Mouse (Mus musculus) MEL (cell line): ENCODE data around the gene Olfr1453. TPM values are rescaled to one million over a fixed set of nuclear protein-coding genes. Genes with fewer than 3 reads are reported as not detected.

Experiments used
- DNase-seq: peaks from one replicate; pipeline ENCODE4 v3.0.0; 2011; ENCODE audit warnings: low read depth, low spot score
- H3K27ac ChIP-seq: 2 replicates; pipeline ENCODE4 v1.5.1; 2012; ENCODE audit warnings: low read depth, mild to moderate bottlenecking, control low read depth, low read length, moderate library complexity; ENCODE audit not compliant: control insufficient read depth
- H3K27me3 ChIP-seq, 2 experiments: fragments of 150-350 bp in 1 of 2; sonication (generic) in 1 of 2; 2 replicates each; pipeline ENCODE4 v1.6.1; 2012; ENCODE audit warnings: low read length in 2 of 2, mild to moderate bottlenecking in 2 of 2, improper control_type of control experiment in 1 of 2, moderate library complexity in 1 of 2; ENCODE audit not compliant: insufficient read depth in 2 of 2, control insufficient read depth in 1 of 2
- H3K36me3 ChIP-seq, 2 experiments: 2 replicates each; pipeline ENCODE4 v1.6.1; 2012 to 2014; ENCODE audit warnings: low read length in 2 of 2, improper control_type of control experiment in 1 of 2, inconsistent platforms in 1 of 2, mild to moderate bottlenecking in 1 of 2; ENCODE audit not compliant: insufficient read depth in 2 of 2, control insufficient read depth in 1 of 2
- H3K4me1 ChIP-seq, 2 experiments: fragments of 150-350 bp in 1 of 2; sonication (generic) in 1 of 2; 2 replicates each; pipeline ENCODE4 v1.6.1; 2012; ENCODE audit warnings: low read length in 2 of 2, improper control_type of control experiment in 1 of 2, mild to moderate bottlenecking in 1 of 2; ENCODE audit not compliant: insufficient read depth in 2 of 2, control insufficient read depth in 1 of 2
- H3K4me3 ChIP-seq, 2 experiments: fragments of 150-350 bp in 1 of 2; sonication (generic) in 1 of 2; 2 replicates each; pipeline ENCODE4 v1.5.1; 2012; ENCODE audit warnings: low read depth in 2 of 2, low read length in 2 of 2, mild to moderate bottlenecking in 2 of 2, moderate library complexity in 2 of 2, control low read depth in 1 of 2, improper control_type of control experiment in 1 of 2; ENCODE audit not compliant: control insufficient read depth in 1 of 2, insufficient read depth in 1 of 2
- H3K79me2 ChIP-seq: 2 replicates; pipeline ENCODE4 v1.6.1; 2012; ENCODE audit warnings: mild to moderate bottlenecking, low read length, moderate library complexity; ENCODE audit not compliant: control insufficient read depth, poor library complexity, insufficient read depth
- H3K9ac ChIP-seq: 2 replicates; pipeline ENCODE4 v1.6.1; 2012; ENCODE audit warnings: low read depth, mild to moderate bottlenecking, control low read depth, low read length, moderate library complexity; ENCODE audit not compliant: control insufficient read depth, poor library complexity, severe bottlenecking
- H3K9me3 ChIP-seq: fragments of 150-350 bp; sonication (generic); replicated peaks from 2 replicates; pipeline ENCODE4 v1.6.1; 2012; ENCODE audit warnings: mild to moderate bottlenecking, low read length, improper control_type of control experiment, moderate library complexity; ENCODE audit not compliant: insufficient read depth
- BHLHE40 ChIP-seq: IDR thresholded peaks from 2 replicates; pipeline ENCODE4 v1.6.1; 2012; ENCODE audit warnings: low read depth, mild to moderate bottlenecking, inconsistent platforms, low read length, improper control_type of control experiment, borderline replicate concordance
- CHD2 ChIP-seq: IDR thresholded peaks from 2 replicates; pipeline ENCODE4 v1.6.1; 2011; ENCODE audit warnings: low read length, improper control_type of control experiment
- CTCF ChIP-seq, 3 experiments: IDR thresholded peaks in 2 of 3; conservative IDR thresholded peaks in 1 of 3; 2 replicates each; pipeline ENCODE4 v1.5.1; 2011 to 2012; ENCODE audit warnings: low read length in 3 of 3, low read depth in 2 of 3, mild to moderate bottlenecking in 2 of 3, improper control_type of control experiment in 1 of 3, inconsistent platforms in 1 of 3, mixed read lengths in 1 of 3, moderate library complexity in 1 of 3; ENCODE audit not compliant: control insufficient read depth in 1 of 3, insufficient read depth in 1 of 3, poor library complexity in 1 of 3, severe bottlenecking in 1 of 3
- E2F4 ChIP-seq: IDR thresholded peaks from 2 replicates; pipeline ENCODE4 v1.6.1; 2011; ENCODE audit warnings: low read depth, low read length, improper control_type of control experiment, borderline replicate concordance
- ELF1 ChIP-seq: IDR thresholded peaks from 2 replicates; pipeline ENCODE4 v1.6.1; 2014; ENCODE audit warnings: low read depth, mild to moderate bottlenecking, inconsistent platforms, low read length, improper control_type of control experiment, moderate library complexity
- EP300 ChIP-seq, 2 experiments: IDR thresholded peaks; 2 replicates each; pipeline ENCODE4 v1.6.1; 2011; ENCODE audit warnings: improper control_type of control experiment in 2 of 2, low read length in 2 of 2, low read depth in 1 of 2, mild to moderate bottlenecking in 1 of 2
- GABPA ChIP-seq: IDR thresholded peaks from 2 replicates; pipeline ENCODE4 v1.6.1; 2012; ENCODE audit warnings: low read depth, mild to moderate bottlenecking, inconsistent platforms, low read length, improper control_type of control experiment, moderate library complexity
- HCFC1 ChIP-seq: IDR thresholded peaks from 2 replicates; pipeline ENCODE4 v1.6.1; 2012; ENCODE audit warnings: low read depth, mild to moderate bottlenecking, inconsistent platforms, low read length, improper control_type of control experiment, moderate library complexity
- KAT2A ChIP-seq: conservative IDR thresholded peaks from 2 replicates; pipeline ENCODE4 v1.6.1; 2012; ENCODE audit warnings: low read depth, low read length, improper control_type of control experiment, inconsistent platforms
- MAX ChIP-seq: IDR thresholded peaks from 2 replicates; pipeline ENCODE4 v1.6.1; 2011; ENCODE audit warnings: low read length, improper control_type of control experiment
- MXI1 ChIP-seq: IDR thresholded peaks from 2 replicates; pipeline ENCODE4 v1.6.1; 2011; ENCODE audit warnings: mild to moderate bottlenecking, low read depth, low read length, improper control_type of control experiment
- MYB ChIP-seq: IDR thresholded peaks from 2 replicates; pipeline ENCODE4 v1.6.1; 2011; ENCODE audit warnings: mild to moderate bottlenecking, low read depth, low read length, improper control_type of control experiment
- MYC ChIP-seq: IDR thresholded peaks from 2 replicates; pipeline ENCODE4 v1.6.1; 2011; ENCODE audit warnings: low read depth, mild to moderate bottlenecking, low read length, improper control_type of control experiment, moderate library complexity
- NELFE ChIP-seq: IDR thresholded peaks from 2 replicates; pipeline ENCODE4 v1.6.1; 2011; ENCODE audit warnings: low read depth, low read length, improper control_type of control experiment
- NRF1 ChIP-seq: IDR thresholded peaks from 2 replicates; pipeline ENCODE4 v1.6.1; 2014; ENCODE audit warnings: low read depth, mild to moderate bottlenecking, inconsistent platforms, low read length, improper control_type of control experiment, moderate library complexity; ENCODE audit not compliant: poor library complexity, insufficient read depth, severe bottlenecking
- POLR2A ChIP-seq, 2 experiments: IDR thresholded peaks; 2 replicates each; pipeline ENCODE4 v1.6.1; 2011 to 2012; ENCODE audit warnings: low read length in 2 of 2, mild to moderate bottlenecking in 2 of 2, control low read depth in 1 of 2, improper control_type of control experiment in 1 of 2, low read depth in 1 of 2, moderate library complexity in 1 of 2; ENCODE audit not compliant: control insufficient read depth in 1 of 2, insufficient read depth in 1 of 2, poor library complexity in 1 of 2
- POLR2AphosphoS5 ChIP-seq: IDR thresholded peaks from 2 replicates; pipeline ENCODE4 v1.6.1; 2012; ENCODE audit warnings: low read depth, borderline replicate concordance, mild to moderate bottlenecking, inconsistent platforms, low read length, moderate library complexity, mixed read lengths
- RAD21 ChIP-seq: IDR thresholded peaks from 2 replicates; pipeline ENCODE4 v1.6.1; 2011; ENCODE audit warnings: mild to moderate bottlenecking, low read depth, low read length, improper control_type of control experiment
- RCOR1 ChIP-seq: IDR thresholded peaks from 2 replicates; pipeline ENCODE4 v1.6.1; 2012; ENCODE audit warnings: low read depth, mild to moderate bottlenecking, inconsistent platforms, low read length, improper control_type of control experiment
- SIN3A ChIP-seq: IDR thresholded peaks from 2 replicates; pipeline ENCODE4 v1.6.1; 2012; ENCODE audit warnings: low read length, improper control_type of control experiment, inconsistent platforms
- SMC3 ChIP-seq: IDR thresholded peaks from 2 replicates; pipeline ENCODE4 v1.6.1; 2011; ENCODE audit warnings: low read depth, low read length, improper control_type of control experiment
- TAL1 ChIP-seq: IDR thresholded peaks from 2 replicates; pipeline ENCODE4 v1.6.1; 2012; ENCODE audit warnings: mild to moderate bottlenecking, inconsistent platforms, low read length, moderate library complexity, mixed read lengths
- TCF12 ChIP-seq: IDR thresholded peaks from 2 replicates; pipeline ENCODE4 v1.6.1; 2014; ENCODE audit warnings: low read depth, mild to moderate bottlenecking, inconsistent platforms, low read length, improper control_type of control experiment, moderate library complexity
- ZC3H11A ChIP-seq: IDR thresholded peaks from 2 replicates; pipeline ENCODE4 v1.6.1; 2012; ENCODE audit warnings: low read depth, mild to moderate bottlenecking, inconsistent platforms, low read length, improper control_type of control experiment
- ZKSCAN1 ChIP-seq: IDR thresholded peaks from 2 replicates; pipeline ENCODE4 v1.6.1; 2012; ENCODE audit warnings: low read depth, mild to moderate bottlenecking, inconsistent platforms, low read length, improper control_type of control experiment, moderate library complexity
- ZMIZ1 ChIP-seq: IDR thresholded peaks from 2 replicates; pipeline ENCODE4 v1.6.1; 2012; ENCODE audit warnings: low read depth, mild to moderate bottlenecking, inconsistent platforms, low read length, improper control_type of control experiment, moderate library complexity
- polyA plus RNA-seq, 2 experiments: library from polyadenylated mRNA; stranded (reverse) in 1 of 2; unstranded in 1 of 2; fragments of >175 nt in 1 of 2; fragments of >200 nt in 1 of 2; gene quantifications; 2 replicates each; pipeline versions ENCODE4 v1.2.1 to v1.2.4; 2012; ENCODE audit warnings: low replicate concordance in 2 of 2, low read depth in 1 of 2; ENCODE audit not compliant: insufficient read length in 2 of 2, insufficient read depth in 1 of 2, missing spikeins in 1 of 2
- total RNA-seq: library from RNA; depleted of rRNA; stranded (reverse); fragments of 300-350 nt; gene quantifications from 2 replicates; pipeline ENCODE4 v1.2.3, GENCODE M21; 2012; rRNA removed

Gene Olfr1453
- not detected in 2 replicates for total RNA-seq
- not detected for polyA plus RNA-seq

DNA sequence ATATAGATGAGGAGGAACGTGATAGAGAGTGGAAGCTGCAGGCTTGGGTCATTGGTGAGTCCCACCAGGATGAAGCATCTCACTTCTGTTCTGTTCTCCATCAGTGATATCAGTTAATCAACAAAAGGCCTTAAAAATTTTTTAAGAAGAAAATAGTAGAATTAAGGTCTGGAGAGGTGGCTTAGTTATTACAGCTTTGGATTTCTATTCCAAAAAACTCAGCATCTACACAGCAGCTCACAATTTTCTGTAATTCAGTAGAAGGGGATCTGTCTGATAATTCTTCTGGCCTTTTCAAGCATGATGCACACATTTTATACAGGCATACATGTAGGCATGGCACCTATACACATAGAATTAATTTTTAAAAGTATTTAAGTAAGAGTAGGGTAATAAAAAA, at the start of gene Olfr1453:
TSS of gene Olfr1453 (minus strand) at position 101 of the 400 bp plus-strand sequence.
- no peaks in the 10 kb centered on the region for H3K9me3 ChIP-seq
- no peaks in the 10 kb centered on the region for H3K36me3 ChIP-seq
- no peak for TF ChIP-seq TCF12
- no peak for TF ChIP-seq TAL1
- no peak for TF ChIP-seq SMC3
- no peak for TF ChIP-seq NELFE
- TF ChIP-seq POLR2AphosphoS5 = no peak
- no peak for TF ChIP-seq ZKSCAN1
- TF ChIP-seq E2F4 = no peak
- no peak for TF ChIP-seq MYB
- no peak for TF ChIP-seq NRF1
- TF ChIP-seq HCFC1 = no peak
- no peak for TF ChIP-seq SIN3A
- no peak for TF ChIP-seq KAT2A
- TF ChIP-seq MYC = no peak
- TF ChIP-seq EP300 (IDR thresholded peaks at IDR 0.05; ENCODE audit: low read depth in 1 of 2, low read length in 2 of 2) = no peak
- TF ChIP-seq CTCF (IDR thresholded peaks at IDR 0.05 in 2 of 3, conservative IDR thresholded peaks at IDR 0.05 in 1 of 3; ENCODE audit: control insufficient read depth in 1 of 3, insufficient read depth in 1 of 3, low read depth in 2 of 3, low read length in 3 of 3, poor library complexity in 1 of 3, severe bottlenecking in 1 of 3) = no peak
- TF ChIP-seq CHD2 = no peak
- no peak within 1 kb of the TSS for H3K27ac ChIP-seq
- H3K9ac ChIP-seq = no peak within 1 kb of the TSS
- DNase-seq = no peak
- no peaks in the 10 kb centered on the region for H3K27me3 ChIP-seq
- no peak within 1 kb of the TSS for H3K4me3 ChIP-seq
- H3K4me1 ChIP-seq = no peaks in the 10 kb centered on the region
- H3K79me2 ChIP-seq = no peaks in the 10 kb centered on the region

DNA sequence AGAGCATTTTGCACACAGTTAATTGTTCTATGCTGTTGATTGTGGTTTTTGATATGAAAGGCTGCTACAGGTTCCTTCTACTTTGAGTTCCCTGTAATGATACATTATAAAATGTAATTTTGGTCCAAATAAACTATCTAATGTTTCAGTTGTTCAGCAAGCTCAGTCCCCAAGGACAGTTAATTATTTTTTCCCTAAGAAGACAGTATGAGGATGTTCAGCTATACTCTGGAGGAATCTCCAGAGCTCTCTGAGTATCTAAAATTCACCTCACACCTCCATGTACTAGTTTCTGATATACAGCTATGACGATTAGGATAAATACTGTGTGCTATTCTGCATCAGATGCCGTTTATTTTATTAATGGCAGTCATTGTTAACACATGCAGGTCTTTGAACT, 32.2 kb upstream of the Olfr1453 start, which contains the start of gene Olfr1454:
TSS of gene Olfr1454 (plus strand) at position 301 of the 400 bp plus-strand sequence.
- no peaks in the 10 kb centered on the region for H3K79me2 ChIP-seq
- no peak for DNase-seq
- no peaks in the 10 kb centered on the region for H3K27me3 ChIP-seq
- no peaks in the 10 kb centered on the region for H3K36me3 ChIP-seq
- no peaks in the 10 kb centered on the region for H3K4me1 ChIP-seq
- TF ChIP-seq ZC3H11A (no peak), POLR2A (IDR thresholded peaks at IDR 0.05; ENCODE audit: control insufficient read depth in 1 of 2, insufficient read depth in 1 of 2, low read depth in 1 of 2, low read length in 2 of 2, poor library complexity in 1 of 2) (no peak), GABPA (no peak), MXI1 (no peak), ZKSCAN1 (no peak), SMC3 (no peak), ELF1 (no peak), KAT2A (no peak), MYB (no peak), BHLHE40 (no peak), EP300 (IDR thresholded peaks at IDR 0.05; ENCODE audit: low read depth in 1 of 2, low read length in 2 of 2) (no peak), TAL1 (no peak), RCOR1 (no peak), ZMIZ1 (no peak), MAX (no peak), RAD21 (no peak), E2F4 (no peak), CHD2 (no peak)
- H3K4me3 ChIP-seq = no peak within 1 kb of the TSS
- H3K9me3 ChIP-seq = no peaks in the 10 kb centered on the region
- no peak within 1 kb of the TSS for H3K9ac ChIP-seq
- H3K27ac ChIP-seq = no peak within 1 kb of the TSS
